Mouse (Mus musculus) neural tube, embryonic 11.5 days (tissue): ENCODE measurements around the gene Eipr1. TPM values are rescaled to one million over a fixed set of nuclear protein-coding genes. Genes with fewer than 3 reads are reported as not detected.
"Not testable (repeated sequence)": the region's sequence is repeated elsewhere in the genome, so short reads cannot be mapped to it uniquely, and the experiment has no call there.

ENCODE experiments used
- ATAC-seq: fragments of 200-750 bp; cut with Nextera tagmentation; 2 replicates; pipeline ENCODE4 v1.8.0; 2017; ENCODE audit warnings: moderate number of reproducible peaks, mild to moderate bottlenecking, moderate TSS enrichment, moderate library complexity; ENCODE audit not compliant: insufficient read depth, low FRiP score, low TSS enrichment
- DNase-seq: peaks from one replicate; pipeline ENCODE4 v3.0.0-alpha.2; 2015; ENCODE audit warnings: low spot score
- H3K27ac ChIP-seq: fragments of 300-500 bp; sonication (generic); 2 replicates; pipeline ENCODE4 v1.5.1; 2014; ENCODE audit warnings: low read depth, mild to moderate bottlenecking, low read length
- H3K27me3 ChIP-seq: fragments of 300-500 bp; sonication (generic); 2 replicates; pipeline ENCODE4 v1.6.1; 2014; ENCODE audit warnings: mild to moderate bottlenecking, low read length, mixed read lengths; ENCODE audit not compliant: control insufficient read depth, insufficient read depth
- H3K36me3 ChIP-seq: fragments of 300-500 bp; sonication (generic); 2 replicates; pipeline ENCODE4 v1.6.1; 2014; ENCODE audit warnings: mild to moderate bottlenecking, low read length, moderate library complexity, mixed read lengths; ENCODE audit not compliant: control insufficient read depth, insufficient read depth
- H3K4me1 ChIP-seq: fragments of 300-500 bp; sonication (generic); 2 replicates; pipeline ENCODE4 v1.6.1; 2014; ENCODE audit warnings: low read length, mixed read lengths; ENCODE audit not compliant: control insufficient read depth, insufficient read depth
- H3K4me2 ChIP-seq: fragments of 300-500 bp; sonication (generic); 2 replicates; pipeline ENCODE4 v1.6.1; 2014; ENCODE audit warnings: low read depth, mild to moderate bottlenecking, moderate library complexity
- H3K4me3 ChIP-seq: fragments of 300-500 bp; sonication (generic); 2 replicates; pipeline ENCODE4 v1.5.1; 2014; ENCODE audit warnings: low read depth, low read length
- H3K9ac ChIP-seq: fragments of 300-500 bp; sonication (generic); 2 replicates; pipeline ENCODE4 v1.6.1; 2014; ENCODE audit warnings: mild to moderate bottlenecking, low read length
- H3K9me3 ChIP-seq: fragments of 300-500 bp; sonication (generic); 2 replicates; pipeline ENCODE4 v1.6.1; 2016; ENCODE audit warnings: low read length; ENCODE audit not compliant: control insufficient read depth
- WGBS: fragments of 180-500 bp; shearing (Covaris S2); extraction: QIAGEN DNeasy Blood & Tissue Kit; methylation state at CpG from one replicate; pipeline ENCODE4 v1.1.7; 2014; 5-methylcytosine and 5-hydroxymethylcytosine counted together
- polyA plus RNA-seq: library from polyadenylated mRNA; unstranded; fragments of >200 nt; fragmentation: Nextera tagmentation; extraction: Ambion mirVana; gene quantifications from 2 replicates; pipeline ENCODE4 v1.2.1, GENCODE M21; 2014

The Eipr1 gene
- polyA plus RNA-seq, 1 experiment from 2014 or later = 55.1 TPM

GRCm38 (mm10) chr12:28909851-28910250, 158.2 kb downstream of the Eipr1 start:
- H3K9me3 ChIP-seq = no peaks in the 10 kb centered on the region
- H3K9ac ChIP-seq = no peak overlapping the region
- peaks cover 17% of the 10 kb centered on the region for H3K4me1 ChIP-seq
- no peaks in the 10 kb centered on the region for H3K36me3 ChIP-seq
- DNase-seq = no peak
- no peak overlapping the region for H3K4me3 ChIP-seq
- no peak for ATAC-seq
- H3K4me2 ChIP-seq = no peak overlapping the region
- 69% methylated on average over 5 of the region's 5 CpGs for WGBS
- no peak overlapping the region for H3K27ac ChIP-seq
- no peaks in the 10 kb centered on the region for H3K27me3 ChIP-seq

DNA sequence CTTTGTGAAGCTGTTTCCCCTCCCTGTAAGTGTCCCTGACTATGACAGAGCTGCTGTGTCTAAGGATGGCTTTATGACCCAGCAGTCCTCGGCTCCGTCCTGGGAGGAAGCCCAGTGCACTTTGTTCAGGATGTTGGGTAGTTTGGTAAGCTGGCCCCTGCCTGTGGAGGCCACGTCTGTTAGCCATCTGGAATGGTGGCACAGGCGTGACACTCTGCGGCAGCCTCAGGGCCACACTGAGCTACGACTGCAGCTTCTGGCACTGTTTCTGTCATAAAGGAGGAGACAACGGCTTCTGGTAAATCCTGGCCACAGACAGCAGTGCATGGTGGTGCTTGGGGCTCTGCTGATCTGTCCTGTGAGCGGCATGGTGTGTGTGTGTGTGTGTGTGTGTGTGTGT, 159.0 kb downstream of the Eipr1 start:
- Histone ChIP-seq H3K36me3 (no peaks in the 10 kb centered on the region), H3K4me2 (no peak overlapping the region), H3K9ac (no peak overlapping the region), H3K4me1 (peaks cover 17% of the 10 kb centered on the region), H3K9me3 (no peaks in the 10 kb centered on the region), H3K4me3 (no peak overlapping the region), H3K27ac (no peak overlapping the region), H3K27me3 (no peaks in the 10 kb centered on the region)
- ATAC-seq (no peak), DNase-seq (no peak)
- 38% methylated on average over 8 of the region's 8 CpGs for WGBS

DNA sequence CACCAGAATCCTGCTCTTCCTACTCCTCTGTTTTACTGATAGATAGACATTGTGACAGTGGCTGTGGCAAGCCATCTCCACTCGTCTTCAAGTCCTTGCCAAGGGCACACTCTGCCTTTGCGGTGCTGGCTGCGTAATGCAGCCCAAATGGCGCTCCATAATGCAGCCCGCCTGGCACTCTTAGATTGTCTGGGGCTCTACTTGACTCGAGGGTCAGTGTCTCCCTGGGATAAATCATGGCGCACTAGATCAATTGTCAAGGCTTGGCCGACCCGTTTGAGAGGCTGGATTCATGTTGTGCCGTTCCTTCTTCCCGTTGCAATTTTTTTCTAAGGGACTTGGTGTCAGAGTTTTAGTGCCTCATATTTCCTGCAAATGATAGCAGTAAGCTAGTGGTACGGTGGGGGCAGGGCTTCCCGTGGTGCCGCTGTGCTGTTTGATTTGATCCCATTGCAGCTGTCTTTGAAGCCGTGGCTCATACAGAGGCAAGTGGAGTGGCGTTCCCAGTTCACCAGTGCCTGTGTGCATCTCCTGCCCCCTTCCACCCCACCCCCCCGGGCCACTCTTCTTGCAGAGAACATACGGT, 160.8 kb downstream of the Eipr1 start:
- peak; percentile 33 for DNase-seq
- ATAC-seq = no peak
- peaks cover 12% of the 10 kb centered on the region for H3K4me1 ChIP-seq
- H3K27me3 ChIP-seq = no peaks in the 10 kb centered on the region
- H3K27ac ChIP-seq = peak overlapping the region; percentile 49
- no peak overlapping the region for H3K4me3 ChIP-seq
- no peaks in the 10 kb centered on the region for H3K36me3 ChIP-seq
- no peaks in the 10 kb centered on the region for H3K9me3 ChIP-seq
- 50% methylated on average over 18 of the region's 18 CpGs for WGBS
- H3K9ac ChIP-seq = no peak overlapping the region
- H3K4me2 ChIP-seq = no peak overlapping the region

DNA sequence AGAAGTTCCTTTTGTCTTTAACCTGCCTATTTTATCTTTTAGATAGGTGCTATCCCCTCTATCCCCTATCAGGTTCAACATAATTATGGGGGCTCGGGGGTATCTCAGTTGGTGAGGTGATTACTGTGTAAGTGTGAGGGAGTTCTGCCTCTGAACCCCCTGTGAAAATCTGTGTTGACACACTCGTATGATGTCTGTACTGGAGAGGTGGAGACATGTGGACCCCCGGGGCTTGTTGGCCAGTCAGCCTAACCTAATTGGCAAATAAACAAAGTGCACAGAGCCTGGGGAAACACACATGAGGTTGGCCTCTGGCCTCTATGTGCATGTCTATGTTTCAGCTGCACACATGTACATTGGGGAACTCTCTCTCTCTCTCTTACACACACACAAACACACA, 161.5 kb downstream of the Eipr1 start:
- H3K27me3 ChIP-seq = no peaks in the 10 kb centered on the region

GRCm38 (mm10) chr12:28914056-28914455, 162.5 kb downstream of the Eipr1 start:
- not testable (repeated sequence) for ATAC-seq, H3K9me3 ChIP-seq, H3K27ac ChIP-seq, H3K4me1 ChIP-seq, H3K9ac ChIP-seq, DNase-seq, H3K4me2 ChIP-seq, H3K4me3 ChIP-seq, H3K36me3 ChIP-seq, H3K27me3 ChIP-seq
- 92% methylated on average over 1 of the region's 1 CpGs for WGBS

More for the DNA sequence above, 161.5 kb downstream of the Eipr1 start:
- no peaks in the 10 kb centered on the region for H3K36me3 ChIP-seq
- no peak overlapping the region for H3K4me3 ChIP-seq
- ATAC-seq (no peak), DNase-seq (no peak)
- 66% methylated on average over 3 of the region's 3 CpGs for WGBS
- no peak overlapping the region for H3K9ac ChIP-seq
- H3K9me3 ChIP-seq = no peaks in the 10 kb centered on the region
- no peak overlapping the region for H3K4me2 ChIP-seq
- H3K27ac ChIP-seq = peak overlapping the region; percentile 44; the same call in 1 of the 2 replicates
- peaks cover 5% of the 10 kb centered on the region for H3K4me1 ChIP-seq

Other genes with a start within 250 kb of the Eipr1 start
- gene Dcdc2c, start 199.4 kb upstream of the Eipr1 start, polyA plus RNA-seq = 0.16 TPM in 1 of 2 replicates, not detected in the other
- gene Allc, start 169.3 kb upstream of the Eipr1 start, polyA plus RNA-seq = not detected in 2 replicates
- 0.16 and 0.39 TPM in 2 replicates for gene Colec11, start 128.4 kb upstream of the Eipr1 start, polyA plus RNA-seq
- gene Rps7, start 115.8 kb upstream of the Eipr1 start, polyA plus RNA-seq = 639 and 701 TPM in 2 replicates
- 25.7 and 28.5 TPM in 2 replicates for gene Rnaseh1, start 102.2 kb upstream of the Eipr1 start, polyA plus RNA-seq
- 43.8 and 48.8 TPM in 2 replicates for gene Adi1, start 76.6 kb upstream of the Eipr1 start, polyA plus RNA-seq
- gene Trappc12, start 1.3 kb upstream of the Eipr1 start, polyA plus RNA-seq = 36.7 and 38.7 TPM in 2 replicates